Mouse (Mus musculus): ENCODE measurements around the gene Gm49673. TPM values are rescaled to one million over a fixed set of nuclear protein-coding genes. Genes with fewer than 3 reads are reported as not detected.
"Not testable (repeated sequence)": the region's sequence is repeated elsewhere in the genome, so short reads cannot be mapped to it uniquely, and the experiment has no call there.

Gm49673 gene
- total and polyA plus RNA-seq, 2 experiments from 2014 or later, result 0.48 to 0.53 TPM

DNA sequence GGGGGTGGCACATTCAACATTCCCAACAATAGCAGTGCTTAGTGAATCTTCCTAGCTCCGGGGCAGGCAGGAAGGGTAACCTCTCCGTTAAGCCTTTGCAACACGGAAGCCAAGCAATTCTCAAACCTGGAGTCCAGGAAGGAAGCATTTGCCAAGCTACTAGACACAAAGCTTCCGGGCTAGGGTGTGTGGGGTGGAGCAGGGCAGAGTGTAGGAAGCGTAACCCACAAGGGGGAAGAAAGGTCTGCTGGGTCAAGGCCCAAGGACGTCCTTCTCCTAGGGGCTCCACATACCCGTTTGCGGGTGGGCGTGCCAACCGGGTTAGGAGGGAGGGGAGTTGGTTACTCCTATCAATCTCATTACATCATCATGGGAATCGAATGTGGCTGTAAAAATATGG lies 31.2 kb downstream of the Gm49673 start:
- H3K4me2 ChIP-seq (ENCODE audit: low read depth); H3K36me3 ChIP-seq (ENCODE audit: insufficient read depth); ATAC-seq; H3K4me1 ChIP-seq (ENCODE audit: insufficient read depth); H3K9me3 ChIP-seq (ENCODE audit: low read length); H3K27ac ChIP-seq (ENCODE audit: low read depth, low read length); H3K4me3 ChIP-seq (ENCODE audit: low read depth, low read length); H3K9ac ChIP-seq; DNase-seq; H3K27me3 ChIP-seq (ENCODE audit: insufficient read depth, low read length): not testable (repeated sequence)
- WGBS, result 78% methylated on average over 5 of the region's 11 CpGs

DNA sequence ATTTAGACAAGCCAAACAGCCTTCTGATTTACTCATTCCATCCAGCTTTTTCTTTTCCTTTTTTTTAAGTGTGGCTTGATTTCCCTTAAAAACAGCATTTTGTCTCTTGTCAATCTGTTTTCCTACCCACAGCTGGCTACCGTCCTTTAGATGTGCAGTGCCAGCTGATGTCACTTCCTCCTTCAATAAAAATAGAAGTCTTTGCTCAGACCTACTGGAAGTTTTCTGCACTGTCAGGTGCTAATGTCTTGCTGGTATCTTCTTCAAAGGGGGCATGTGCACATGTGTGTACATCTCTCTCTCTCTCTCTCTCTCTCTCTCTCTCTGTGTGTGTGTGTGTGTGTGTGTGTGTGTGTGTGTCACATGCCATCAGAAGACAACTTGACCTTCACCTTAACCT lies 35.4 kb downstream of the Gm49673 start:
- not testable (repeated sequence) for H3K4me3 ChIP-seq (ENCODE audit: low read depth, low read length); H3K36me3 ChIP-seq (ENCODE audit: insufficient read depth); H3K27ac ChIP-seq (ENCODE audit: low read depth, low read length); ATAC-seq; DNase-seq; H3K27me3 ChIP-seq (ENCODE audit: insufficient read depth, low read length); H3K9ac ChIP-seq; H3K9me3 ChIP-seq (ENCODE audit: low read length); H3K4me1 ChIP-seq (ENCODE audit: insufficient read depth); H3K4me2 ChIP-seq (ENCODE audit: low read depth)
- no CpG with 5 or more reads among the region's 1 CpGs for WGBS

DNA sequence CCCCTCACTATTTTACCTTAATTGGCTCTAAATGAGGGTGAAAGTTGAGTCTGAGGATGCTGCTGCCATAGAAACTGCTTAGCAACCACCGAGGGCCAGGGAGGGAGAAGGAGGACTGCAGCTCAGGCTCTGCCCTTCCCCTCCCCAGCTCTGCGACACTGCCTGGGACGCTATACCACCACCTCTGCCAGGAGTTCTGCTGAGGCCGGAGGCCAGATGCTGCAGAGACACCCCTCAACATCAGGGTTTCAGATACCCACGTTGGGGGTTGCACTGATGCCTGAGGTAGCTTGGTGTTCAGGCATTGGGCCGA lies 46.3 kb downstream of the Gm49673 start:
- WGBS, result 22% methylated on average over 3 of the region's 6 CpGs
- H3K4me1 ChIP-seq (ENCODE audit: insufficient read depth); DNase-seq; H3K27me3 ChIP-seq (ENCODE audit: insufficient read depth, low read length); H3K27ac ChIP-seq (ENCODE audit: low read depth, low read length); H3K4me2 ChIP-seq (ENCODE audit: low read depth); ATAC-seq; H3K36me3 ChIP-seq (ENCODE audit: insufficient read depth); H3K4me3 ChIP-seq (ENCODE audit: low read depth, low read length); H3K9ac ChIP-seq; H3K9me3 ChIP-seq (ENCODE audit: low read length): not testable (repeated sequence)

DNA sequence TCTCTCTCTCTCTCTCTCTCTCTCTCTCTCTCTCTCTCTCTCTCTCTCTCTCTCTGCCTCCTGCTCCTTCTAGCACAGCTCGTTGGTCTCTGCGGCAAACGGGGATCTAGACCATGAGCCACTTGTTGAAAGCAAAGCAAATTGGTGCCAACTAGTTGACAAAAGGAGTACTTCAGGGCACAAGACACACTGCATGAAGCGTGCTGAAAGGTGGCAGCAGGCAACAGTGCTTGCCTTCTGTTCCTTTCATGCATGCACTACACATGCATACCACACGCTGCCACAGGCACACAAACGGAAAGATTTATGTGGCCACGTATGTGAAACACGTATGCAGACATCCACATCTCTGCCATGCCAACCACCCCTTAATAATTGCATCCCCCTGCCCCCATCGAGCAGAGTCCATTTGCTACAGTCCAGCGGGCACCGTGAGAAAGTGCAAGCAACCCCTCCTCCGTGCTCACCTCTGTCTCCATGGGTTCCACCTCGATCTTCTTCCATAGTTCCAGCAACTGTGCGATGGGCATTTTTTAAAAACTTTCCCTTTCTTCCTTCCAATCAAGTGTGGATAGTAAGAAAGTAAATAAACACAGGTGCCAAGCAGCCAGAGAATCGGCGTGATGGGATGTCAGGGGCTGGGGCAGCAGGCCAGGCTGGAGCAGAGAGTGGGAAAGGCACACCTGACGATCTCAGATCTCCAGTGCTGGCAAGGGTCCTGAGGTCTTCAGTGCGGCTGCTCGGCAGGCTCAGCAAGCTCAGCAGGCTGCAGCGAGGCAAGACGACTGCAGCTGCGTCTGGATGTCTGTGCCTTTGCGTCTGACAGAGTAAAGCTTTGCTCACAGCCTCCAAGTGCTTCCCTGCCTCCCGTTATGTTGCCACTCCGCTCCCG lies 46.9 kb downstream of the Gm49673 start:
- H3K4me3 ChIP-seq (ENCODE audit: low read depth, low read length); H3K9me3 ChIP-seq (ENCODE audit: low read length); DNase-seq; H3K4me1 ChIP-seq (ENCODE audit: insufficient read depth); H3K9ac ChIP-seq; H3K36me3 ChIP-seq (ENCODE audit: insufficient read depth); H3K4me2 ChIP-seq (ENCODE audit: low read depth); H3K27ac ChIP-seq (ENCODE audit: low read depth, low read length); H3K27me3 ChIP-seq (ENCODE audit: insufficient read depth, low read length): not testable (repeated sequence)
- 13% methylated on average over 7 of the region's 26 CpGs for WGBS
- peak; percentile 93 for ATAC-seq

DNA sequence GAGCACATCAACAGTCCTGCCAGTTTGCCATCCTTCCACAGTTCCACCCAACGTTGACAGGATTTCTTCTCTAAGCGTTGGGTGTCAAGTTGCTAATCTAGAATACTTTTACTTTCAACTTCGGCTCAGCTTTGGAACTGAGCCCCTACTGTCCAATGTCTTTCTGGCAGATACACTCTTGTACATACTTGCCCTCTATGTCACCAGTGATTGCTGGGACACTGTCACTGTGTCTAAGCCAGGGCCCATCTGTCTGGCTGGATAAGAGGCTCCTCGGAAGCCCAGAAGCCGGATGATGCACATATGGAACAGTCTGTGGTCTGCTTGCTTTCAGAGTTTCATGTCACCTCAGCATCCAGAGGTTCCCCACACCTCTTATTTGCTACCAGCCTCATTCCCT lies 51.4 kb downstream of the Gm49673 start:
- not testable (repeated sequence) for H3K9ac ChIP-seq; DNase-seq; ATAC-seq; H3K4me3 ChIP-seq (ENCODE audit: low read depth, low read length); H3K27ac ChIP-seq (ENCODE audit: low read depth, low read length); H3K9me3 ChIP-seq (ENCODE audit: low read length); H3K36me3 ChIP-seq (ENCODE audit: insufficient read depth); H3K27me3 ChIP-seq (ENCODE audit: insufficient read depth, low read length); H3K4me2 ChIP-seq (ENCODE audit: low read depth); H3K4me1 ChIP-seq (ENCODE audit: insufficient read depth)
- 68% methylated on average over 3 of the region's 5 CpGs for WGBS

DNA sequence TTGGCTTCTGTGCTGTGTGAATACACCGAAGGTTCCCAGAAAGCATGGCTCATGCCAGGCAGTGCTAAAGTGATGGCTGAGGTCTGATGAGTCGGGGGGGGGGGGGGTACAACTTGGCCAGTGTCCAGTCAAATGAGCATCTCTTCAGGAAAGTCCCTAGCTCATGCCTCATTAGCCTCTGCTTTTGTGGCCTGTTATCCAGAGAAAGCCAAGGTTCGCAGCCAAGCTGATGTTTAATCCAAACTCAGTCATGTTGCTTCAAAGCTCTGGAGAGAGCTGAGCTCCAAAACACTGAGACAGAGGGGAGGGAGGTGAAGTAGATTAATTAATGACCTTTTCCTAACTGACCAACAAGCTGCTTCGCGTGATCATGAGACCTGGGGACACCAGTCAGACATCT lies 51.9 kb downstream of the Gm49673 start:
- not testable (repeated sequence) for H3K27me3 ChIP-seq (ENCODE audit: insufficient read depth, low read length); H3K9ac ChIP-seq; H3K27ac ChIP-seq (ENCODE audit: low read depth, low read length); H3K4me3 ChIP-seq (ENCODE audit: low read depth, low read length); H3K4me2 ChIP-seq (ENCODE audit: low read depth); ATAC-seq; H3K4me1 ChIP-seq (ENCODE audit: insufficient read depth); H3K9me3 ChIP-seq (ENCODE audit: low read length); H3K36me3 ChIP-seq (ENCODE audit: insufficient read depth); DNase-seq
- WGBS, result 44% methylated on average over 3 of the region's 5 CpGs

DNA sequence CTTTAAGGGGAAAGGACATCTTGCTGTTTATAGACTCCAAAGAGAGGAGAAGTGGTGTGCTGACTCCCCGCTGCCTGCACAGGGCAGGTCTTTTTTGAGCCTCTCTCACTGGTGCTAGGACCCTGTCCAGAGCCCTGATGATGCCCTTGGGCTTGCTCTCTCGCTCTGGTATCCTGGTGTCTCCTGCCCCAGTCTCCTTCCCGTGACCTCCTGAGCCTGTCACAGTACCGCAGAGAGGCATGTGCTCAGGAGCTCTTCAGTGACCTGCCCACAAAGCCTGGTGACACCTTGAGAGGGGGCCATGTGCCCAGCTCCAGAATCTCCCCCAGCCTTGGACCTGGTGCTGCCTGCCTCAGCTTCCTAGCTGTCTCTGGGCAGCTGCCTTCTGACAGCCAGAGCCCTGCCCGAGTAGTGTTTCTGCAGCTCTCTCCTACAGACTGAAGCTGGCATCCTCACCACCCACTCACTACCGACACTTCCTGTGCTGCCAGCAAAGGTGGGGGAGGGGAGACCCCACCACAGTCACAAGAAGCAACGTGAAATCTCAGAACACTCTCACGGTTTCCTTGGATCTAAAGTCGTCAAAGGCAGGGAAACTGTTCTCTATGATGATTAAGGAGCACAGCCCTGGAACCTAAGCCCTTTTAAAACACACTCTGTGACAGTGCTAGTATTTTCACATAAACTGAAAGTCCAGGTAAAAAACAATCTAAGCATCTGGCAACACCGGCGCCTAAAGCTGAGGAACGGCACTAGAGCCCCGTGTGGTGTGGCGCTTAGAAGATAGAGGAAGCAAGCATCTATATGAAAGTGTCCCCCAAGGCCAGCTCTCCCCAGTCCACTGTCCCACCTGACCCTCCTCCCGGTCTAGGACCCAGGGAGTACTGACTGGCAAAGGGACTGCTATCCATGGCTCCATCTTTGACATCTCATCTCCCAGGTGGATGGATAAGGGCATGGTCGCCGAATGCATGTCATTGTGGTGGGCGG lies 54.8 kb downstream of the Gm49673 start:
- H3K9ac ChIP-seq; H3K27ac ChIP-seq (ENCODE audit: low read depth, low read length); H3K27me3 ChIP-seq (ENCODE audit: insufficient read depth, low read length); H3K4me2 ChIP-seq (ENCODE audit: low read depth); H3K36me3 ChIP-seq (ENCODE audit: insufficient read depth); H3K4me3 ChIP-seq (ENCODE audit: low read depth, low read length); H3K9me3 ChIP-seq (ENCODE audit: low read length); H3K4me1 ChIP-seq (ENCODE audit: insufficient read depth); DNase-seq: not testable (repeated sequence)
- 75% methylated on average over 4 of the region's 18 CpGs for WGBS
- peak; percentile 87 for ATAC-seq

DNA sequence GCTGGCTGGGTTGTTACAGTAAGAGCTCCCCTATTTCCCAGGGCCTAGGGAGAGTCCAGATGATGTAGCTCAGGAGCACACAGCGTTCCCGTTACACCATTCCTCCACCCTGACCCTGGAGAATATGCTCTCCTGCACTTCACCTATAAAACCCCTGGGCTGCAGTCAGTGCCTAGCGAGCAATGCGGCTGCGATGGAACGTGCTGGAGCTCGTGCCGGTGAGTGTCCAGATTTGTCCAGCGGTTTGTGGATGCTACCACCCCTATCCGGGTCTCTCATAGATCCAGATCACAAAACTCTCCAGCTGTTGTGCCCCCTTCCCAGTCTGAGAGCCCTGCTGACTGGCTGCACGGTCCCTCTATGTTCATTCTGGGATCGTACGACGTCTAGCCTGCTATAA lies 56.3 kb downstream of the Gm49673 start:
- H3K4me3 ChIP-seq (ENCODE audit: low read depth, low read length); H3K4me2 ChIP-seq (ENCODE audit: low read depth); H3K27ac ChIP-seq (ENCODE audit: low read depth, low read length); H3K4me1 ChIP-seq (ENCODE audit: insufficient read depth); ATAC-seq; H3K27me3 ChIP-seq (ENCODE audit: insufficient read depth, low read length); H3K9ac ChIP-seq; H3K9me3 ChIP-seq (ENCODE audit: low read length); DNase-seq; H3K36me3 ChIP-seq (ENCODE audit: insufficient read depth): not testable (repeated sequence)
- WGBS, result 86% methylated on average over 14 of the region's 14 CpGs

DNA sequence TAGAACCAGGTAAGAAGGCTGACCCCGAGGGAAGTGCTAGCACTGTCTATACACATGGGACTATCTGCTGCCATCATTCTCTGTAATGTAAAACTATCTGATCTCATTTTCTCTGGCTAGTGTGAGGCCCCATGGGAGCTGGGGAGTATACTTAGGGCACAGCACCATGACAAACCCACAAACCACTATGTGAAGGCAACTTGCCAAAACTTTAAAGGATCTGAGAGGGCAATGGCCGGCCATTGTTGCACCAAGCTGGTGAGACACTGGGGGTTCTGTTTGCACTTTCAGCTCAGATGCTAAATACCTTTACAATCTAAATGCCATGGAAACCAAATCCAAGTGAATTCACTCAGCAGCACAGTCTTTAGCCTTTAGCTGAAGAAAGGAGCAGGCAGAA lies 77.7 kb downstream of the Gm49673 start:
- not testable (repeated sequence) for H3K27ac ChIP-seq (ENCODE audit: low read depth, low read length); H3K4me1 ChIP-seq (ENCODE audit: insufficient read depth); H3K36me3 ChIP-seq (ENCODE audit: insufficient read depth); H3K9ac ChIP-seq; ATAC-seq; H3K4me3 ChIP-seq (ENCODE audit: low read depth, low read length); DNase-seq; H3K9me3 ChIP-seq (ENCODE audit: low read length); H3K27me3 ChIP-seq (ENCODE audit: insufficient read depth, low read length); H3K4me2 ChIP-seq (ENCODE audit: low read depth)
- WGBS, result 50% methylated on average over 1 of the region's 2 CpGs

DNA sequence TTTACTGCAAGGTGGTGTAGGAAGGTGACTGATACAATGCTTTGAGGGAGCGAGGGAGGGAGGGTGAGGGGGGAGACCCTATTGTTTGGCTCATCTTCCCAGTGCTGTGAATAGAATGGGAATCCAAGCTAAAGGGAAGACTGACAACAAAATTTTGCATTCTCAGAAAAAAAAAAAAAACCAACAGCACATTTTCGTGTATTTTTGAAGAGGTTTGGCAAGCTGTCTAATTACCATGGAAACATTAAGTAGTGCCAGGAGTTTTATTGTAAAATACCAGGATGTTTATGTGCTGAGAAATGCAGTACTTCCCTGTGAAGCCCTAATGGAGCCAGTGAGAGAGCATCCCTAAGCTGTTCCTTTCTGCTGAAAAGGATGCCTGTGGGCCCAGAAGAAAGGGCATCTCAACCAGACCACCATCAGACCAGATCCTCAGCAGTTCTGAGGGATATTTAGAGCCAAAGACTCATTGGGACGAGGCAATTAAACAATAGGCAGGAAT lies 90.9 kb downstream of the Gm49673 start:
- H3K27me3 ChIP-seq (ENCODE audit: insufficient read depth, low read length); H3K9me3 ChIP-seq (ENCODE audit: low read length); H3K4me1 ChIP-seq (ENCODE audit: insufficient read depth); H3K27ac ChIP-seq (ENCODE audit: low read depth, low read length); H3K4me2 ChIP-seq (ENCODE audit: low read depth); H3K4me3 ChIP-seq (ENCODE audit: low read depth, low read length); H3K9ac ChIP-seq; H3K36me3 ChIP-seq (ENCODE audit: insufficient read depth): not testable (repeated sequence)
- WGBS, result 37% methylated on average over 2 of the region's 3 CpGs
- peak; percentile 67 for DNase-seq
- peak; percentile 79 for ATAC-seq

All from forebrain, postnatal 0 days (tissue).